Mouse (Mus musculus) heart, embryonic 16.5 days (tissue): ENCODE measurements around the gene Adh7. TPM values are rescaled to one million over a fixed set of nuclear protein-coding genes. Genes with fewer than 3 reads are reported as not detected.

Experiments
- ATAC-seq: fragments of 200-750 bp; cut with Nextera tagmentation; replicated peaks from 2 replicates; pipeline ENCODE4 v1.8.0; 2017; ENCODE audit warnings: moderate number of reproducible peaks; ENCODE audit not compliant: insufficient read depth, low FRiP score; ENCODE audit errors: extremely low read depth
- H3K27ac ChIP-seq: fragments of 300-500 bp; sonication (generic); 2 replicates; pipeline ENCODE4 v1.5.1; 2014; ENCODE audit warnings: mild to moderate bottlenecking, low read length, control low read depth, moderate library complexity
- H3K27me3 ChIP-seq: fragments of 300-500 bp; sonication (generic); 2 replicates; pipeline ENCODE4 v1.6.1; 2014; ENCODE audit warnings: low read length, mixed read lengths; ENCODE audit not compliant: control insufficient read depth, insufficient read depth
- H3K36me3 ChIP-seq: fragments of 300-500 bp; sonication (generic); 2 replicates; pipeline ENCODE4 v1.6.1; 2014; ENCODE audit not compliant: control insufficient read depth, insufficient read depth
- H3K4me1 ChIP-seq: fragments of 300-500 bp; sonication (generic); 2 replicates; pipeline ENCODE4 v1.6.1; 2014; ENCODE audit warnings: low read length, mixed read lengths; ENCODE audit not compliant: control insufficient read depth, insufficient read depth
- H3K4me2 ChIP-seq: fragments of 300-500 bp; sonication (generic); 2 replicates; pipeline ENCODE4 v1.6.1; 2014; ENCODE audit warnings: low read depth, mild to moderate bottlenecking, control low read depth, low read length
- H3K4me3 ChIP-seq: fragments of 300-500 bp; sonication (generic); 2 replicates; pipeline ENCODE4 v1.5.1; 2014; ENCODE audit warnings: mild to moderate bottlenecking, control low read depth, low read length
- H3K9ac ChIP-seq: fragments of 300-500 bp; sonication (generic); 2 replicates; pipeline ENCODE4 v1.6.1; 2014; ENCODE audit warnings: low read length, control low read depth
- H3K9me3 ChIP-seq: fragments of 300-500 bp; sonication (generic); replicated peaks from 2 replicates; pipeline ENCODE4 v1.6.1; 2016; ENCODE audit warnings: low read length; ENCODE audit not compliant: control insufficient read depth
- WGBS: fragments of 180-500 bp; shearing (Covaris S2); extraction: QIAGEN DNeasy Blood & Tissue Kit; methylation state at CpG from one replicate; pipeline ENCODE4 v1.1.7; 2014; 5-methylcytosine and 5-hydroxymethylcytosine counted together
- polyA plus RNA-seq: library from polyadenylated mRNA; unstranded; fragments of >200 nt; fragmentation: Nextera tagmentation; extraction: Ambion mirVana; gene quantifications from 2 replicates; pipeline ENCODE4 v1.2.1, GENCODE M21; 2015

Adh7 gene
- polyA plus RNA-seq, 1 experiment from 2014 or later = 0.30 TPM

DNA sequence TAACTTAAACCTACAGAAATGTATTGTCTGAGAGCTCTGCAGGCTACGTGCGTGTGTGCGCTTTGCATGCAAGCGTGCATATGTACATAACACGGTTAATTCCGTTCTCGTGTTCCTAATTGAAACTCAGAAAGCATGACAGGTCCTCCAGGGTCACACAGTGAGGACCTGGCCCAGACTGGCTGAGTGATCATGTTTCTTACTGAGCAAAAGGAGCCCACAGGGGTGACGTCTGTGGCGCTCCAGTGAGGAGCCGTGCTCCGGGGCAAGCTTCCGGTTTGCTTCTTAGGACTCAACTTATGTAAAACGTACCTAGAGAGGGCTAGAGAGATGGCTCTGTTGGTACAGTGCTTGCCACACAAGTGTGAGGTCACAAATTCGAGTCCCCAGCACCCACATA, 20.5 kb upstream of the Adh7 start:
- 82% methylated on average over 14 of the region's 14 CpGs for WGBS

DNA sequence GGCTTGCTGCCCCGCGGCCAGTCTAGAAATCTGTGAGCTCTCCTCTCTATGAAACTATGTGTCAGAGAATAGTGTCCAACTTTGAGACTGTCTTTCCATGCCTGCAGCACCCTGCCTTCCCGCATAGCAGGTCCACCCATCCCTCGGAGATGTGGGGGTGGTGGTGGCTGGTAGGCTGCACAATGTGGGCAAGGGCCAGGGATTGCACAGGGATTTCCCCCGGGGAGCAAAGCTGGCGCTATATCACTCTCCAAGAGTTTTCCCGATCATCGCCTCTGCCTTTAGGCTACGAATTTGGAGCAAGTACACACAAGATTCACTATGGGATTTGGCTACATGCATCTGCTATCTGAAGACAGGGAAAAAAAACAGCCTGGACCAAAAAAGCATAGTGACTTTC, 20.0 kb upstream of the Adh7 start:
- ATAC-seq = no peak
- Histone ChIP-seq H3K27ac (no peak overlapping the region), H3K9ac (no peak overlapping the region), H3K4me1 (no peaks in the 10 kb centered on the region), H3K27me3 (no peaks in the 10 kb centered on the region), H3K36me3 (no peaks in the 10 kb centered on the region), H3K9me3 (no peaks in the 10 kb centered on the region), H3K4me2 (peak overlapping the region; percentile 70), H3K4me3 (no peak overlapping the region)
- WGBS = 61% methylated on average over 9 of the region's 9 CpGs

More for the DNA sequence above, 20.5 kb upstream of the Adh7 start:
- Histone ChIP-seq H3K4me3 (no peak overlapping the region), H3K9ac (no peak overlapping the region), H3K4me1 (no peaks in the 10 kb centered on the region), H3K36me3 (no peaks in the 10 kb centered on the region), H3K27me3 (no peaks in the 10 kb centered on the region), H3K4me2 (no peak overlapping the region), H3K9me3 (no peaks in the 10 kb centered on the region), H3K27ac (no peak overlapping the region)
- no peak for ATAC-seq

DNA sequence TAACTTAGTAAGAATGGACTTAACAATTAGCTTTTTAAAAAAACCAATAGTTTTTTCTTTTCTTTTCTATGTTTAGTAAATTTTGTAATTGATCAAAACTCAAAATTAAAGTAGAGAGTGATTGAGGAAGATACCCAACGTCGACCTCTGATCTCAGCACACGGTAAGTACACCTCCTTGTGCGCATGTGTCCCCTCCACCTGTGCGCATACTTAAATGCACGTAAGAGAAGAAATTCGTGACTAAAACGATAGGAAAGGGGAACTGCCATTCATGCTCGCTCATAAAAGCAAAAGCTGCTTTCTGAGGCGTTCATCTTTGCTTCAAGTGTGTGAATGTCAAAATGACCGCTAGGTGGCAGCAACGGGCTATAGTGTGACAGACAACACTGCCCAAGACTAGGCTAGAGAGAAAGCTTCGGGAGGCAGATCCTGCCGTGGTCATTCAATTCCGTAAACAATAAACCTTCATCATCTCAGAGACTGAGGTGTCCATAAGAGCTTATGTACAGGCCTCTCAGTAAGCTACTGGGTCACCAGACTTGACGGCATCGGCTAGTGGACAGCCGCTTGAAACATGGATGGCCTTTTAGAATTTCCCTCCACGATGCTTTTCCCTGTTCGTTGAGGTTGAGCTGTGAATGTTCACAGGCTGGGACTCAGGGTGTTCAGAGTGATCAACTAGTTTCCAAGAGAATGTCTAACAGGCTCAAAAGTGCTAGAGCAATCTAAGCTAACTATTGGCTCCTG, 19.4 kb upstream of the Adh7 start:
- Histone ChIP-seq H3K27me3 (no peaks in the 10 kb centered on the region), H3K4me2 (peak overlapping the region; percentile 70), H3K9ac (0 out of 2 replicates have a peak overlapping the region, but pooled peaks have one; percentile 6), H3K4me3 (peak overlapping the region; percentile 41), H3K27ac (no peak overlapping the region), H3K4me1 (no peaks in the 10 kb centered on the region), H3K36me3 (no peaks in the 10 kb centered on the region), H3K9me3 (no peaks in the 10 kb centered on the region)
- 27% methylated on average over 20 of the region's 20 CpGs for WGBS
- no peak for ATAC-seq

DNA sequence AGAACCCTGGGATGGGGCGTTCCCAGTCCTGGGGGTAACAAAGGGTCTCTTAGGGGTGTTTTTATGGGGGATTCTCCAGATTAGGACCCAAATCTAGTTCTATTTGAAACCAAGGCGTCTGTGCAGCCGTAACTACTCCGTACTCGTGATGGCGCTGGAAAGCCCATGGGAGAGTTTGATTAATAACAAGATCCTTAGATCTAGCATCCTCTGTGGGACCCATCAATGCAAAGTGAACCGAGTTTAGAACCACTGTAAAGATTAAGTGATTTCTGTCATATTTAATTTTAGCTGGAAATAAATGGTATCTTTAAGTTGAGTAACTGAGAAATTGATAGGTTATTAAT, 18.9 kb upstream of the Adh7 start:
- Histone ChIP-seq H3K4me1 (no peaks in the 10 kb centered on the region), H3K9me3 (no peaks in the 10 kb centered on the region), H3K27ac (no peak overlapping the region), H3K27me3 (no peaks in the 10 kb centered on the region), H3K9ac (no peak overlapping the region), H3K4me3 (no peak overlapping the region), H3K4me2 (no peak overlapping the region; the same call in 1 of the 2 replicates), H3K36me3 (no peaks in the 10 kb centered on the region)
- 75% methylated on average over 7 of the region's 7 CpGs for WGBS
- no peak for ATAC-seq

DNA sequence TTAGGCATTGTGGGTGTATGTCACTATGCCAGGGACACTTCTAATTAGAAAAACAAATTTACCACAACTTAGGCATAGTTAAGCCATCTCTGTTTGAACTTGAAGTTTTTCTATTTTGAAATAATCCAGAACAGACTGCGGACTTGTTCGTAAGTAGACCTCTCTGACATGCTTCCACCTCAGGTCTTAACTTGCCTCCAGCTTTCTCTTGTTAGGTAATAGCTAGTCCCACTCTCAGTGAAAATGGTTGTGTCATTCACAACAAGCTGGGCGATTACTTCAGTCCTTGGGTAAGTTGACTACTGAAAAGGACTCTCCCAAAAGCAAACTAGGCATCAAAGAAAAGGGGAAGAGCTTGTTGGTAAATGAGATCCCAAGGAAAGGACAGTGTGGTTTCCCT, 8.7 kb upstream of the Adh7 start:
- Histone ChIP-seq H3K4me2 (no peak overlapping the region), H3K36me3 (no peaks in the 10 kb centered on the region), H3K4me3 (no peak overlapping the region), H3K9ac (no peak overlapping the region), H3K9me3 (no peaks in the 10 kb centered on the region), H3K4me1 (no peaks in the 10 kb centered on the region), H3K27me3 (no peaks in the 10 kb centered on the region), H3K27ac (no peak overlapping the region)
- no peak for ATAC-seq
- 79% methylated on average over 3 of the region's 3 CpGs for WGBS

DNA sequence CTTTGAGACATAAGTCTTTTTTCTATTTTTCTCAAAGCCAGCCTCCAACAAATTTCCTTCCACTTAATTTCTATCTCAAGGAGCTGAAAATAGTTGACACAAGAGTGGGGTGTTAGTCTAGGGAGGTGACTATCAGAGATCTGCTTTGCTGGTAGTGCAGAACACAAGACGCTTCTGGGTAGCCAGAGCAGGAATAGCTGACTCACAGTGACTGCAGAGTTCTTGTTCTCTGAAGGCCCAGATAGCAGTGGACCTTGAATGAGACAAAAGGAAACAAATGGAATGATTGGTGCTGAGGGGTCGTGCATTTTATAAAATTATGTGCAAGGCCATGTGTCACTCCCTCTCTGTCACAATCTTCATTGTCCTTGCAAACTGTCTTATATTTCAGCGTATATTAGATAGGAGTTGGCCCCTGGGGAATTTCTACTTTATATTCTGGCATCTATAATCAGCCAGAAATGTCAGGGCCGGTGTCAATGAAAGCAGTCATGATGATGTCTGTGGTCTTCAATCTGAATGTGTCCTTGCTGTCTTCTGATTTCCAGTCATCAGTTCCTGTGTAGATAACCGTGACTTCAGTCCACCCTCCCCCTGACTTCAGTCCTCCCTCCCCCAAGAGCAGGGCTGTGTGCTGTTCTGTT, 7.0 kb upstream of the Adh7 start:
- Histone ChIP-seq H3K36me3 (no peaks in the 10 kb centered on the region), H3K4me2 (no peak overlapping the region), H3K27ac (no peak overlapping the region), H3K4me3 (no peak overlapping the region), H3K27me3 (no peaks in the 10 kb centered on the region), H3K9me3 (no peaks in the 10 kb centered on the region), H3K9ac (no peak overlapping the region), H3K4me1 (no peaks in the 10 kb centered on the region)
- WGBS = 56% methylated on average over 5 of the region's 5 CpGs
- ATAC-seq = no peak

DNA sequence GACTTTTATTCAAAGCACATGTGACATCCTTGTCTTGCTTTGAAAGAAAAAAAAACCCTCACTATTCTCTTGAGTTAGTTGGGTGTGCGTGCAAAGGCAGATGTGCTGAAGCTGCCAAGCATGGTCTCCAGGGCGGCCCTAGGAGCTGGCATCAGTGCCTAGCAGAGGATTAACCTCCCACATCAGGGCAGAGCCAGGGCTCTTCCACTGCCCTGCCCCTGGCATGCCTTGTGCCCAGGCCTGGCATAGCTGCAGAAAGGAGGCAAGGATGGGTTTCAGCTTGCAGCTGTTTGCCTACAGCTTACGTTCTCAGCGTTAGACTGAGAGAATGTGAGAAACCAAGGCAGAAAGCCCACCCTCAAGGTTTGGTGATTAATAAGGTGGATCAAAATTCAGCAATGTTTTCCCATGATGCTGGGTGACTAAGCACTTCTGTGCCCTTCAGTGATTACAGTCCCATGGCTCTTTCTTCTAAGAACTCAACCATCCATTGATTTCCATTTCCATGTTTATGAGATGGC, 5.1 kb upstream of the Adh7 start:
- no peak overlapping the region for H3K4me2 ChIP-seq
- no peak for ATAC-seq
- H3K4me1 ChIP-seq = no peaks in the 10 kb centered on the region
- H3K4me3 ChIP-seq = no peak overlapping the region
- no peaks in the 10 kb centered on the region for H3K27me3 ChIP-seq
- H3K9ac ChIP-seq = no peak overlapping the region
- H3K27ac ChIP-seq = no peak overlapping the region
- WGBS = 93% methylated on average over 4 of the region's 4 CpGs
- no peaks in the 10 kb centered on the region for H3K9me3 ChIP-seq
- H3K36me3 ChIP-seq = no peaks in the 10 kb centered on the region

DNA sequence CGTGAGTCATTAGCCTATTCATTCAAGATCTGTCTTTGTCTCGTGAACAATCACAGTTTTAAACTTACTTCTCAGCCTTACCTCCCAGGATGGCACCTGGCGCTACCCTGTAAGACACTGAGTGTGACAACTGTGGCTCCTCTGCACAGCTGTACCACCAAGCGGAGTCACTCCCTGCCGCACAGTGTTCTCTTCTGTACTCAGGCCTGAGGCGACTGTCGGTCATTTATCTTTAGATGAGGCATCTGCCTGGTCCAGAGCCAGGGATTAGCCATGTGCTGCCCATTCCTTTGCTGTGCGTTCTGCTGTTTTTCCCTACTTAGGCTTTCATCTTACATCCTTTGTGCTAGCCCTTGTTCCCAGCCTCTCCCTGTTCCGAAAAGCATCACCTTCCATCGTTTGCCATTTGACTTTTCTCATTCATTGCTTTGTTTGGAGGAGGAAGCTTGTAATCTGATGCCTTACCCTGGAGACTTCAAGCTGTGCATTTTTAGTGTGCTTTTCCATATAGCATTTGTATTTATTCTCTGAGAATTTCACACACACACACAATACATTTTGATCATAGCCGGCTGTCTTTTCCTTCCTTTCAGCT, 2.1 kb upstream of the Adh7 start:
- Histone ChIP-seq H3K4me2 (no peak overlapping the region), H3K4me1 (no peaks in the 10 kb centered on the region), H3K27ac (no peak overlapping the region), H3K9me3 (no peaks in the 10 kb centered on the region), H3K36me3 (no peaks in the 10 kb centered on the region), H3K4me3 (no peak overlapping the region), H3K27me3 (no peaks in the 10 kb centered on the region), H3K9ac (no peak overlapping the region)
- 57% methylated on average over 11 of the region's 11 CpGs for WGBS
- ATAC-seq = no peak

DNA sequence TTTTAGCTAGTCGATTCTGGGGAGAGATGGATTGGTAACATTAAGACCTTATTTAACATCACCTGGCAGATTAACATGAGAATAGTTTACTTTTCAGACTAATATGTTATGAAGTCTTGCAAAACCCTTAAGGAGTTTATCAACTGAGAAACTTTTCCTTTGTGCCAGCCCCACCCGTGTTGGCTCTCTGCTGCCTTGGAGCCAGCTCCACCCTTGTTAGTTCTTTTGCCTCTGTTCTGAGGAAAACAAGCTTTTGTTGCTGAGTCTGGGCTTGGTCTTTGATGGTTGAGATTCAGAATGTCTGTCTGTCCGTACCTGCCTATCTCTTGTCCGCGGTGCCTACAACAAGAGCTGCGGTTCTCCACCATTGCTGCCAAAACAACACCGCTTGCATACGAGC, 1.5 kb upstream of the Adh7 start:
- Histone ChIP-seq H3K9ac (no peak overlapping the region), H3K36me3 (no peaks in the 10 kb centered on the region), H3K4me2 (no peak overlapping the region), H3K4me3 (no peak overlapping the region), H3K4me1 (no peaks in the 10 kb centered on the region), H3K27ac (no peak overlapping the region), H3K27me3 (no peaks in the 10 kb centered on the region), H3K9me3 (no peaks in the 10 kb centered on the region)
- WGBS = 81% methylated on average over 8 of the region's 8 CpGs
- no peak for ATAC-seq
